Mouse (Mus musculus): ENCODE measurements at regions not wholly inside any gene's neighbourhood (a gene's known extent, or its start where the extent isn't known, plus 50 kb on each side); places are given as distances from the start of the nearest gene placed in this dataset.
A peak's percentile ranks its signal among the peaks of the same experiment; 100 is the strongest.

GRCm38 (mm10) chr2:27590511-27590910 is 75.6 kb downstream of the Wdr5 start:
- intact Hi-C loops (cut with DNase I): no loop called here
- no peak for DNase-seq (ENCODE audit: extremely low spot score in 1 of 2, low spot score in 2 of 2)

GRCm38 (mm10) chr2:27591668-27592067 is 76.7 kb downstream of the Wdr5 start:
- intact Hi-C loops (cut with DNase I): no loop called here
- no peak for DNase-seq (ENCODE audit: extremely low spot score in 1 of 2, low spot score in 2 of 2)

- intact Hi-C loops (cut with DNase I): no loop called here
- DNase-seq (ENCODE audit: extremely low spot score in 1 of 2, low spot score in 2 of 2): peak in 1 of 2 experiments; percentile 56
Measured at GRCm38 (mm10) chr2:27593338-27593737, 78.4 kb downstream of the Wdr5 start.

GRCm38 (mm10) chr2:27595251-27595650 is 80.3 kb downstream of the Wdr5 start:
- DNase-seq (ENCODE audit: extremely low spot score in 1 of 2, low spot score in 2 of 2): no peak
- intact Hi-C loops (cut with DNase I): no loop called here

- intact Hi-C loops (cut with DNase I): no loop called here
- no peak for DNase-seq (ENCODE audit: extremely low spot score in 1 of 2, low spot score in 2 of 2)
Measured at GRCm38 (mm10) chr2:27596217-27596616, 80.0 kb upstream of the Rxra start.

GRCm38 (mm10) chr2:27596966-27597365 is 79.3 kb upstream of the Rxra start:
- intact Hi-C loops (cut with DNase I): no loop called here
- DNase-seq (ENCODE audit: extremely low spot score in 1 of 2, low spot score in 2 of 2): no peak

GRCm38 (mm10) chr2:27597901-27598300 is 78.3 kb upstream of the Rxra start:
- DNase-seq (ENCODE audit: extremely low spot score in 1 of 2, low spot score in 2 of 2): no peak
- intact Hi-C loops (cut with DNase I): no loop called here

- peak; percentile 68 to 73 for DNase-seq (ENCODE audit: extremely low spot score in 1 of 2, low spot score in 2 of 2)
- intact Hi-C loops (cut with DNase I): no loop called here
Measured at GRCm38 (mm10) chr2:27599061-27599768, 77.0 kb upstream of the Rxra start.

GRCm38 (mm10) chr2:27599769-27600167 is 76.5 kb upstream of the Rxra start:
- intact Hi-C loops (cut with DNase I): no loop called here
- DNase-seq (ENCODE audit: extremely low spot score in 1 of 2, low spot score in 2 of 2): no peak

- no peak for DNase-seq (ENCODE audit: extremely low spot score in 1 of 2, low spot score in 2 of 2)
- intact Hi-C loops (cut with DNase I): no loop called here
Measured at GRCm38 (mm10) chr2:27603333-27603732, 72.9 kb upstream of the Rxra start.

- intact Hi-C loops (cut with DNase I): no loop called here
- no peak for DNase-seq (ENCODE audit: extremely low spot score in 1 of 2, low spot score in 2 of 2)
Measured at GRCm38 (mm10) chr2:27604588-27604987, 71.7 kb upstream of the Rxra start.

GRCm38 (mm10) chr2:27606816-27607215 is 69.4 kb upstream of the Rxra start:
- intact Hi-C loops (cut with DNase I): no loop called here
- DNase-seq (ENCODE audit: extremely low spot score in 1 of 2, low spot score in 2 of 2): no peak

GRCm38 (mm10) chr2:27621741-27622140 is 54.5 kb upstream of the Rxra start:
- no peak for DNase-seq (ENCODE audit: extremely low spot score in 1 of 2, low spot score in 2 of 2)
- intact Hi-C loops (cut with DNase I): no loop called here

- intact Hi-C loops (cut with DNase I): no loop called here
- no peak for DNase-seq (ENCODE audit: extremely low spot score in 1 of 2, low spot score in 2 of 2)
Measured at GRCm38 (mm10) chr2:27624656-27625366, 51.4 kb upstream of the Rxra start.
